Mouse (Mus musculus) frontal cortex, postnatal 14 days (tissue): ENCODE measurements at regions not wholly inside any gene's neighbourhood (a gene's known extent, or its start where the extent isn't known, plus 50 kb on each side); places are given as distances from the start of the nearest gene placed in this dataset.
A peak's percentile ranks its signal among the peaks of the same experiment; 100 is the strongest.

Source experiments
- DNase-seq, 2 experiments: peaks; one replicate each; pipeline ENCODE4 v3.0.0; 2022; ENCODE audit warnings: low spot score in 2 of 2

GRCm38 (mm10) chr1:105075728-105076127, 280.8 kb downstream of the Rnf152 start:
- DNase-seq, result no peak

GRCm38 (mm10) chr1:105074326-105074725, 282.2 kb downstream of the Rnf152 start:
- DNase-seq, result no peak

- no peak for DNase-seq
These were observed 285.7 kb downstream of the Rnf152 start for GRCm38 (mm10) chr1:105070661-105071455.

GRCm38 (mm10) chr1:105067902-105068301, 288.6 kb downstream of the Rnf152 start:
- peak in 1 of 2 experiments; percentile 13 for DNase-seq

GRCm38 (mm10) chr1:105067049-105067795, 289.3 kb downstream of the Rnf152 start:
- DNase-seq, result no peak

- DNase-seq, result no peak
These were observed 282.4 kb downstream of the Cdh20 start for GRCm38 (mm10) chr1:105050584-105051363.
